Mouse (Mus musculus) gastrocnemius, postnatal 25 days (tissue): ENCODE data around the gene Erf. TPM values are rescaled to one million over a fixed set of nuclear protein-coding genes. Genes with fewer than 3 reads are reported as not detected.

ENCODE experiments used
- DNase-seq: peaks from one replicate; pipeline ENCODE4 v3.0.0; 2022
- total RNA-seq, 2 experiments: library from RNA; stranded (reverse); gene quantifications; 1 replicate in 1 of 2; 2 replicates in 1 of 2; pipeline ENCODE4 v1.2.3; 2021

Erf gene
- total RNA-seq, 2 experiments from 2014 or later: 5.8 to 7.2 TPM

DNA sequence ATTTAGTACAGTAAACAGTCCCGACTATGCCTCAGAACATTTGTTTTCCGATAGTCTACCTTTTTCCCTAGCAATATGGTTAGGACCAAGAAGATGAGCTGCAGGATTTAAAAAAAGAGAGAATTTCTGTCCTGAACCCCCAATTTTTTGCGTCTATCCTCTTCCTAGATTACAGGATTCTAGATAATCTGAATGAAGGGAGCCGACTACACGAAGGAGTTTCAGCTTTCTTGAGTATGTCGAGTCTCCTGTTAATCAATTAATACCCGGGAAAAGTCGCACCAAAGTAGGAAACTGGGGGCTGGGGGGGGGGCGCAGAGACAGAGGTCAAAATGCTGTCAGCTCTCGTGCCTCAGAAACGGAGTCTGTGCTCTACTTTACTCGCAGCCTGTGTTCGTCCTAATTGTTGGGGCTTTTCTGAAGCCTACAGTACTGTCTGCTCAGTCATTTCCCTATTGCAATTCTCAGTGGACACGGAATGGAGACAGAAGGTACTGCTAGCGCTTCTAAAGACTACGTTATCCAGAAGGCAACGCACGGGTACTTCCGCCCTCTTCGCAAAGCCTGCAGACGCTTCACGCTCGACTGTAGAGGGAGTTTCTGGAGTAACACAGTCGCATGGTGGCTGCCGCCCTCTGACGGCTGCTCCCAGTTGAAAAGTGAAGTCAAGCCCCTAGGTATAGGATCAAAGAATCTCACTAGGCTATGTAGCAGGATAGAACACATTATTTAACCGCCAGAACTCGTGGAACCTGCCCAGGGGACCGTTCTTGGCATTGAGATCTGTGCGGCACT, 11.5 kb downstream of the Erf start:
- peak; percentile 83 for DNase-seq

DNA sequence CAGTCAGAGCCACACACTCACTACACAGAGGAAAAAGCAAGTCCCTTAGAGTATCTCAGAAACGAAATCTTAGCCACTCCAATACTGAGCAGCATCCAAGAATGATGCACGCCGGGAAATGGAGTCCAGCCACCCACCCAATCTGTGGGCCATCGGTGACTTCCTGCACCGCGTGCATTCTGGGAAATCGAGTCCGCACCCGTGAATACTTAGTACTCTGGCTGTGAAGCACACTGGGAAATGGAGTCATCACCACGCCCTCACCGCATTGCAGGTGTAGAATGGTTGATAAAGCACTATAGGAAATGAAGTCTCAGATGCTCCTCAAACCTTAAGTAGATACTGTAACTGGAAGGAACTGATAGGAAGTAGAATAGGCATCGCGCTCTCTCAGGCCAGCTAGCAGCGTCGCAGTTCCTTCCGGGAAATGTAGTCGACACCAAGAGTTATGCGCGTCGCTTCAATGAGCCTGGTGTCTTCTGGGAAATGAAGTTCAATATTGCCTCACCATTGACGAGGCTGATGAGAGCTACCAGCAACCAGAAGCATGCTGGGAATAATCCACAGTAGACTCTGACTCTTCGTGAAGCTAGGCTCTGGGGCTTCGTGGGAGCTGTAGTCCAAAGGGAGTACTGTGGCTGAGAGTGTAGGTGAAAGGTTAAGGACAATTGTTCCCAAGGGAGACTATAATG, 12.4 kb downstream of the Erf start:
- peak; percentile 93 for DNase-seq

DNA sequence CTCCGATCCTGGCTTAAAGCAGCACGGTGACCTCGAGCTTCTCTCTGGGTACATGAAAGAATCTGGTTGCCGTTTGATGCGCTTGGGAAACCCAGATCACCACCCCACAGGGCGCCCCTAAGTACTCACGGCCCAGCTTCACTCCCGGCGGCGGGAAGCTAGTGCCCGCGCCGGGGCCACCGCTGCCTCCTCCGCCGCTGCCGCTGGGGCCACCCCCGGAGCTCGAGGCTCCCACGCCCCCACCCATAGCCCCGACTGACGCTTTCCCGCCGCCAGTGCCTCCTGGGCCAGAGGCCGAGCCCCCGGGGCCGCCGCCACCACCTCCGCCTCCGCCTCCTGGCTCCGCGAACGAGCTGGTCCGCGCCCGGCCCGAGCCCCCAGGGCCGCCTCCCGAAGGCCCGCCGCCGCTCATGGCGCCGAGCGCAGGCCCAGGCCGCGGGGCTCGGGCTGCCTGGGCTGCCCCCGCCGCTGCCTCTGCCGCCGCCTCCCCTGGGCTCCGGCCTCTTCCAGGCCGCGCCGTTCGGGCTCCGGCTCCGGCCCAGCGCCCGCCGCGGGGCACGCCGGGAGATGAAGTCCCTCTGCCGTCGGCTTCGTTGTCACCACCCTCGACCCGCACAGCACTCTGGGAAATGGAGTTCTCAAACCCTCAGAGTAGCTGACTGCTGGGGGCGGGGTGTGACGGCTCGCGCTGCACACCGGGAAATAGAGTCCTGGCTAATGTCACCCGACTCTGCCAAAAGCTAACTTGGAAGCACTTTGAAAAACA, 13.1 kb downstream of the Erf start, which contains the start of gene Gsk3a:
Gsk3a (minus strand) TSS at position 603 of the 766 bp plus-strand sequence.
- DNase-seq: peak; percentile 98

- no peak for DNase-seq
Measured at GRCm38 (mm10) chr7:25235526-25235925, 15.0 kb downstream of the Erf start.

GRCm38 (mm10) chr7:25233061-25233460, 17.5 kb downstream of the Erf start:
- DNase-seq: no peak

- DNase-seq: no peak
Measured at GRCm38 (mm10) chr7:25232101-25232648, 18.4 kb downstream of the Erf start.

DNA sequence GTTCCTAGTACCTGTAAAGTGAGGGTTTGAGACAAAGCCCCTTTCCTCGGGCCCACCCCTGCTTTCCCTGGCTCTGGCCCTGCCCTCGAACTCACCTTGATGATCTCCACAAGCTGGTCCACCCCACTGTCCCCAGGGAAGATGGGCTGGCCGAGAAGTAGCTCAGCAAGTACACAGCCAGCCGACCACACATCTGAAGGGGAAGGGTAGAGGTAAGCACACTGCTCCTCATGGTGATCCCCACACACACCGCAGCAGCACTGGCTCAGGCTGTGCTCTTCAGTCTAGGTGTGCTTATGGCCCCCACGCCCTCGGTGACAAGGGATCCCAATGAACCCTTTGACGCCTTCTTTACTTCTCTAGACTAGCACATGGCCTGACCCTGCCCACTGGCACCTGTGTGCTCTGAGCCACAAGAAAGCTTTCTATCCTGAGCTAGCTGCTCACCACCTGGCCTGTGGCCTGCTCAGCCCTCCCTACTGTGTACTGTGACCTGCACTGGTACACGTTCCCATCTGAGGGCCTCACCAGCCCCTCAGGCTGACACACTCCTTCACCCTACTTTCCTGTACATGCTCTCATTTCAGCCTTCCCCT, 19.8 kb downstream of the Erf start:
- no peak for DNase-seq

- DNase-seq: no peak
Measured at GRCm38 (mm10) chr7:25227523-25228300, 22.8 kb downstream of the Erf start.

GRCm38 (mm10) chr7:25222275-25222967, 28.1 kb downstream of the Erf start:
- DNase-seq: no peak

GRCm38 (mm10) chr7:25221102-25221883, 29.3 kb downstream of the Erf start, which contains the start of gene Zfp526:
Gene Zfp526, plus strand, starts transcription at chr7:25221425.
- peak; percentile 98 for DNase-seq

DNA sequence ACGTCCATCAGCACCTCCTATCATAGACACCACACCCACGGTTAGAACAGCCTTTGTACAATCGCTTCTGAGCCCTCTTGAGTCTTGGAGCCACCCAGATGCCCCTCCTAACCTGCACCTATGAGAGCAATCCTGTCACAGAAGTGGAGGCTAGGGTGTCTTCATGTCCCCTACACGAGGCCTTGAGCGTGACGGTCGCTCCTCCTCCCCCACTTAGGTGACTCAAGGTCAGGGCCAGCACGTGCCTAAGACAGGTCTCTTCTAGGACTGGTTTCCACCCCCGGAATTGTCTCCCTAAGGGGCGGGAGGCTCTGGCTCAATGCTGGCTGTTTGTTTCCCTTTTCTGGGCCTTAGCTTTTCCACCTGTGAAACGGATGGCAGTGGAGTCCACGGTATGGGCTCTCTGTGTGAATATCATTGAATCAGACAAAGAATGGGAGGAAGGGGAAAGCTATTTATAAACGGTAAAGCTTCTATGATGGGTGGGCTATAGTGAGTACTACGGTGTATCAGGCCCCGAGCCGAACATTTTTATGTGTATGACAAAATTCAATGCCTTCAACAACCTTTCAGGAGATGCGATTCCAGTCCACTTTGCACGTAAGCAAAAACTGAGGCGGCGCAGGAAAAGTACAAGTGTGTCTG, 30.0 kb downstream of the Erf start, which contains the start of gene Dedd2:
Dedd2 (minus strand) TSS at position 159 of the 645 bp plus-strand sequence.
- no peak for DNase-seq

DNA sequence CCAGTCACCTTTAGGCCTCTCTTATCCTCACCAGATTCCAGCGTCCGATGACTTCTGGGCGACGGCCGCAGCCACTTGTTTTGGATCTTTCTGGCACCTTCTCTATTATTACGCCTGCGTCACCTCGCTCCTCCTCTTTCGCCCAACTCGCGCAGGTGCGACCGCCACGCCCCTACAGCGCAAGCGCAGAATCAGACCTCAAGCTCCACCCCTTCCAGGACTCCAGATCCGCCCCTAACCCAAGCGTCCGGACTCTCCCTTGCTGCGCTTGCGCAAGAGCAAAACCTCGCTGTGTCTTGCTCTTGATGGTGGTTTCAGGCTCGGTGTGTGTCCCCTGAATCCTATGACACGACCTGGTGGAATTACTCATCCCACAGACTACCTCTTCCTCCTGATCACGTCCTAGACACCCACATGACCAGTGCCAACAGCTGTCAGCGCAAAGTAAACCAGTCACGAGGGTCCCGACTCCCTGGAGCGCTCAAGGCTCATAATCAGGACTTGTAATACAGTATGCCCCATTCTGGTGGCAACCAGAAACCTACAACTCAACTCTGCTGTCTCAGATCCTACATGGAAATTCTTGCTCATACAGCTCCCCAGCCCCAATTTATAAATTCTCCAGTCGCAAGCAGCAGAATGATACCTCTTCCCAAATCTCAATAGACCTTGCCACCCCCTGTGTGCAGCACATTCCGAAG, 30.7 kb downstream of the Erf start:
- peak; percentile 94 for DNase-seq

DNA sequence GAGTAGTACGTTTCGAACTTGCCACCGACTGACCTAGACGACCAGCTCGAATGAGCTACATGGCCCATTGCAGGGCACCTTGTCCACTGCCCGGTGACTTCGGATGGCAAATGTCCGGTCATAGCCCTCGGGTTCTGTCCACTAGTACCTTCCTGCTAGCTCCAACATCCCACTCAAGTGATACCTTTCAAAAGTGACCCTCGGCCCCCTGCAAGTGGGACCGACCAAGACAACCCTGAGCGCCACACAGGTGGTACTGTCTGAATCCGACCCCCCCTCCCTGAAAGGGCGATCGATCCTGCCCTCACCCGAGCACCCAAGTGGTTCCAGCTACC, 31.2 kb downstream of the Erf start:
- DNase-seq: no peak

DNA sequence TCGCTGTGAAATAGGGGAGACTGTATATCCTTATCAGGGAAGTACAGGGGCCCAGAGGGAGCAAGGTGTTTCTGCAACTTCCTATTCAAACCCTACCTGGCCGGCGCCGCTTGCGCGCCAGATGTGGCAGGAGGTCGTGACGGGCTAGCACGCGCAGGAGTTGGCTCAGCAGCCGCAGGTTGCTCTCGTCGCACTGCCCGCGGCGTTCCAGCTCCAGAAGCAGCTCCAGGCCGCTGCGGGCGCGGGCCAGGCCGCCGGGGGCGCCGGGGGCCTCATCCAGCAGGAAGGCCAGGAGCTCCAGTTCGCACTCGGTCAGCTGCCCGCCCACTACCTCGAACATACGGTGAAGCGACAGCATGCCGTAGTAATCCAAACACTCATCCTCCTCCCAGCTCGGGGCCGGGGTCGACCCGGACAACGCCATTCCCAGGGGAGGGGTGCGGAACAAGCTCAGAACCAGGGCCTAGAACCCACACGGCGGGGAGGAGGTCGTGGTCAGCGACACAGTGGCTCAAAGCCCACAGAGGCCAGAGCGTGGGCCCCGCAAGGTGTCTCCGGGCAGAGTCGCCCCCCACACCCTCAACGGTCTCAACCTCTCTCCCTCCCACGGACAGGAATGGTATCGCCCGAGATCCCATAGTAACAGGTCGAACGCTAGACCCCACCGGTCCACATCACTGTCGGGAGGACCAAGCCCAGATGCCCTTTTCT, 31.7 kb downstream of the Erf start:
- no peak for DNase-seq

- no peak for DNase-seq
Measured at GRCm38 (mm10) chr7:25217653-25218395, 32.7 kb downstream of the Erf start.

DNA sequence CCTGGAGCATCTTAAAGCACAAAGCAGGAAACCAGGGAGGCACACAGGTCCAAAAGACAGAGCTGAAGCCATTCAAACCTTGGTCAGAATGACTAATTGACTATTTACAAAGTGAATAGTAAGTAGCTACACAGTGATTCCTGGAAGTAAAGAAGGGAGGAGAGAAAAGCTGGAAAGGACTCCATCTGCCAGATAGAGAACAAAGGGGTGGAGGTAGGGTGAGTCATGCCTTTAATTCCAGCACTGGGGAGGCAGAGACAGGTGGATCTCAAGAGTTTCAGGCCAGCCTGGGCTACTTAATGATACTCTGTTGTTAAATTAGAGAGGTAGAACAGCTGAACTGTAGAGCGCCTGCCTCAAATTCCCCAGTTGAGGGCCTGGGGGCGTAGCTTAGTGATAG, 36.4 kb downstream of the Erf start:
- DNase-seq: no peak

GRCm38 (mm10) chr7:25213099-25213498, 37.5 kb downstream of the Erf start:
- no peak for DNase-seq
